Mouse (Mus musculus): Measurements from ENCODE around the gene Panx1. TPM values are rescaled to one million over a fixed set of nuclear protein-coding genes. Genes with fewer than 3 reads are reported as not detected.

Panx1 gene
- polyA plus RNA-seq, 1 experiment from 2014 or later, result 4.0 TPM

GRCm38 (mm10) chr9:15002995-15003613 lies 42.2 kb downstream of the Panx1 start:
- H3K4me2 ChIP-seq (ENCODE audit: low read depth, low read length), result no peak overlapping the region
- ATAC-seq (no peak), DNase-seq (no peak)
- H3K27me3 ChIP-seq (ENCODE audit: insufficient read depth, low read length), result no peaks in the 10 kb centered on the region
- TF ChIP-seq CTCF (IDR thresholded peaks at IDR 0.05; ENCODE audit: low read depth), result no peak
- TF ChIP-seq EP300 (IDR thresholded peaks at IDR 0.05; ENCODE audit: low read depth), result no peak
- H3K27ac ChIP-seq (ENCODE audit: low read depth), result no peak overlapping the region
- H3K4me1 ChIP-seq (ENCODE audit: insufficient read depth), result no peaks in the 10 kb centered on the region
- WGBS (ENCODE audit: insufficient replicate concordance), result 71% methylated on average over 6 of the region's 6 CpGs
- H3K9me3 ChIP-seq (ENCODE audit: low read length), result no peaks in the 10 kb centered on the region
- no peaks in the 10 kb centered on the region for H3K36me3 ChIP-seq (replicated peaks; ENCODE audit: insufficient read depth, low read length)
- H3K9ac ChIP-seq (replicated peaks), result no peak overlapping the region
- H3K4me3 ChIP-seq (ENCODE audit: low read depth, low read length), result no peak overlapping the region

GRCm38 (mm10) chr9:14998790-14999189 lies 46.5 kb downstream of the Panx1 start:
- H3K9ac ChIP-seq (replicated peaks), result no peak overlapping the region
- TF ChIP-seq CTCF (IDR thresholded peaks at IDR 0.05; ENCODE audit: low read depth) (no peak), EP300 (IDR thresholded peaks at IDR 0.05; ENCODE audit: low read depth) (no peak)
- ATAC-seq (no peak), DNase-seq (no peak)
- no peaks in the 10 kb centered on the region for H3K36me3 ChIP-seq (replicated peaks; ENCODE audit: insufficient read depth, low read length)
- no peaks in the 10 kb centered on the region for H3K27me3 ChIP-seq (ENCODE audit: insufficient read depth, low read length)
- no peak overlapping the region for H3K4me2 ChIP-seq (ENCODE audit: low read depth, low read length)
- H3K27ac ChIP-seq (ENCODE audit: low read depth), result no peak overlapping the region
- no peaks in the 10 kb centered on the region for H3K4me1 ChIP-seq (ENCODE audit: insufficient read depth)
- H3K4me3 ChIP-seq (ENCODE audit: low read depth, low read length), result no peak overlapping the region
- no peaks in the 10 kb centered on the region for H3K9me3 ChIP-seq (ENCODE audit: low read length)
- whole genome bisulfite sequencing (ENCODE audit: insufficient replicate concordance), result 83% methylated on average over 9 of the region's 9 CpGs

GRCm38 (mm10) chr9:14997271-14998055 lies 47.8 kb downstream of the Panx1 start:
- no peak for TF ChIP-seq CTCF (IDR thresholded peaks at IDR 0.05; ENCODE audit: low read depth)
- no peak for TF ChIP-seq EP300 (IDR thresholded peaks at IDR 0.05; ENCODE audit: low read depth)
- no peak for DNase-seq
- Histone ChIP-seq H3K27ac (ENCODE audit: low read depth) (no peak overlapping the region), H3K27me3 (ENCODE audit: insufficient read depth, low read length) (no peaks in the 10 kb centered on the region), H3K4me1 (ENCODE audit: insufficient read depth) (no peaks in the 10 kb centered on the region), H3K9ac (replicated peaks) (no peak overlapping the region), H3K36me3 (replicated peaks; ENCODE audit: insufficient read depth, low read length) (no peaks in the 10 kb centered on the region), H3K9me3 (ENCODE audit: low read length) (no peaks in the 10 kb centered on the region), H3K4me2 (ENCODE audit: low read depth, low read length) (no peak overlapping the region), H3K4me3 (ENCODE audit: low read depth, low read length) (no peak overlapping the region)
- 72% methylated on average over 11 of the region's 11 CpGs for WGBS (ENCODE audit: insufficient replicate concordance)
- ATAC-seq, result no peak

GRCm38 (mm10) chr9:14995525-14995924 lies 49.8 kb downstream of the Panx1 start:
- no peak for ATAC-seq
- H3K4me2 ChIP-seq (ENCODE audit: low read depth, low read length), result no peak overlapping the region

GRCm38 (mm10) chr9:14988606-14989293 lies 56.5 kb downstream of the Panx1 start:
- Histone ChIP-seq H3K27me3 (ENCODE audit: insufficient read depth, low read length) (no peaks in the 10 kb centered on the region), H3K27ac (ENCODE audit: low read depth) (no peak overlapping the region), H3K4me3 (ENCODE audit: low read depth, low read length) (no peak overlapping the region), H3K4me2 (ENCODE audit: low read depth, low read length) (no peak overlapping the region), H3K4me1 (ENCODE audit: insufficient read depth) (no peaks in the 10 kb centered on the region), H3K9ac (replicated peaks) (no peak overlapping the region), H3K9me3 (ENCODE audit: low read length) (no peaks in the 10 kb centered on the region), H3K36me3 (replicated peaks; ENCODE audit: insufficient read depth, low read length) (no peaks in the 10 kb centered on the region)
- TF ChIP-seq CTCF (IDR thresholded peaks at IDR 0.05; ENCODE audit: low read depth) (no peak), EP300 (IDR thresholded peaks at IDR 0.05; ENCODE audit: low read depth) (no peak)
- ATAC-seq (no peak), DNase-seq (no peak)
- 88% methylated on average over 1 of the region's 1 CpGs for WGBS (ENCODE audit: insufficient replicate concordance)

More at GRCm38 (mm10) chr9:14995525-14995924, 49.8 kb downstream of the Panx1 start:
- Histone ChIP-seq H3K27ac (ENCODE audit: low read depth) (no peak overlapping the region), H3K9ac (replicated peaks) (no peak overlapping the region), H3K9me3 (ENCODE audit: low read length) (no peaks in the 10 kb centered on the region), H3K4me1 (ENCODE audit: insufficient read depth) (no peaks in the 10 kb centered on the region), H3K36me3 (replicated peaks; ENCODE audit: insufficient read depth, low read length) (no peaks in the 10 kb centered on the region), H3K27me3 (ENCODE audit: insufficient read depth, low read length) (no peaks in the 10 kb centered on the region), H3K4me3 (ENCODE audit: low read depth, low read length) (no peak overlapping the region)
- 67% methylated on average over 1 of the region's 1 CpGs for WGBS (ENCODE audit: insufficient replicate concordance)
- TF ChIP-seq EP300 (IDR thresholded peaks at IDR 0.05; ENCODE audit: low read depth) (no peak), CTCF (IDR thresholded peaks at IDR 0.05; ENCODE audit: low read depth) (no peak)
- DNase-seq, result no peak

- ATAC-seq, result no peak
- Histone ChIP-seq H3K36me3 (replicated peaks; ENCODE audit: insufficient read depth, low read length) (no peaks in the 10 kb centered on the region), H3K4me1 (ENCODE audit: insufficient read depth) (no peaks in the 10 kb centered on the region), H3K27ac (ENCODE audit: low read depth) (no peak overlapping the region), H3K27me3 (ENCODE audit: insufficient read depth, low read length) (no peaks in the 10 kb centered on the region), H3K4me2 (ENCODE audit: low read depth, low read length) (no peak overlapping the region), H3K4me3 (ENCODE audit: low read depth, low read length) (no peak overlapping the region), H3K9me3 (ENCODE audit: low read length) (no peaks in the 10 kb centered on the region), H3K9ac (replicated peaks) (no peak overlapping the region)
- 49% methylated on average over 3 of the region's 3 CpGs for WGBS (ENCODE audit: insufficient replicate concordance)
- no peak for DNase-seq
- no peak for TF ChIP-seq CTCF (IDR thresholded peaks at IDR 0.05; ENCODE audit: low read depth)
- TF ChIP-seq EP300 (IDR thresholded peaks at IDR 0.05; ENCODE audit: low read depth), result no peak
Observed at GRCm38 (mm10) chr9:14983141-14983540, 62.1 kb downstream of the Panx1 start.

Measured in liver, postnatal 0 days (tissue).